Mouse (Mus musculus) retina, embryonic 14.5 days (tissue): Measurements from ENCODE around the gene Gm48551.

Experiments
- DNase-seq: peaks from one replicate; pipeline ENCODE4 v3.0.0-alpha.2; 2015; ENCODE audit warnings: low spot score

Gm48551 gene

GRCm38 (mm10) chr10:81418216-81419070 lies 34.2 kb downstream of the Gm48551 start:
- DNase-seq: no peak

DNA sequence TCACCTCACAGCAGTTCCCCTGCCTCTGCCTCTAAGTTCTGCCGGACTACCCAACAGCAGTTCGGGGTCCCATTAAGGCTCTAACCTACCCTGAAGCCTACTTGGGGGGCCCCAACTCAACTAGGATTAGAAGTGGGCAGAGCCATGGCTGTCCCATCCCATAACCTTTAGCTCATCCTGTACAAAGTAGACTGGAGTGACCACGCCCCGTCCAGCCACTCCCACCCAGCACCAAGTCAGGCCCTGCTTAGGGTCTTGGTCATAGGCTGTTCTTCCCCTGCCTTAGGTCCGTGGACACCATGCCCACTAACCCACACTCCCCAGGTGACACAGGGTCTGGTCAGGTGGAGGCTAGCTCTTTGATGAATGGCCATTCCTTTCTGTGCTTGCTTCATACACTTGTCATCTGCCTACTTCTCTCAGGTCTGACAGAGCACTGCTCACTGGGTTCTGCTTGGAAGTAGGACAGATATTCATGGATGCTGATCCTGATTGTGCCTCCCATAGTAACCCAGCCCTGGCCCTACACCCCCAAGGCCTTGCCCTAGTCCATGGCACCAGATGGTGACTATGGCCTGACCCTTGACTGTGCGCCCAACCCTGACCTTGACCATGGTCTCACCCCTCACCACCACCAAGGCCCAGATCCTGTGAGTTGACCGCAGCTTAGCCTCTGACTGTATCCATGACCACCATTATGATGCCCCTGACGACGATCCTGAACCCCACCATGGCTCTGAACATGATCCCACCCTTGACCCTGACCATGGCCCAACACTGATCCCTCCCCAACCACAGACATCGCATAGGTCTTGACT lies 35.1 kb downstream of the Gm48551 start:
- no peak for DNase-seq

DNA sequence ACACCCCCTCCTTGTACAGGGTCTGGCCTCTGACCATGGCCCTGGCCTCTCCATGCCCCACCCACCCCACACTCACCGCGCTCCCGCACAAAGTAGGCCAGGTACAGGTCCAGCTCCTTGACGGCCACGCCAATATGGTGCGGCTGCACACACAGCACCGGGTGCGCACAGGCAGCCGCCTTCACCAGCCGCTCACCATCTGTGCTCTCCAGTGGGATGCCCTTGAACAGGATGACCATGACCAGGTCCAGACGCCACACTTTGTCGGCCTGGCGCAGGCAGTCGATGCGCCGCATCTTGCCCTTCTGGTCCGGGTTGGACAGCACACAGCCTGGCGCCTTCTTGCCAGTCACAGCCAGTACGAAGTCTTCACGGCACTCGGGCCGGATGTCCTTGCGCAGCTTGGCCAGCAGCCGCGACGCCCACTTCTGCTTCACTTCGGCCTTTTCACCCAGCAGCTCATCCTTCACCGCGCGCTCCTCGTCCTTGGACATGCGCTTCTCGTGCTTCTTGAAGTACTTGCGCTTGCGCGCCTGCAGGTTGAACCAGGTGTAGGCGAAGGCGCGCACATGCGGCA lies 36.0 kb downstream of the Gm48551 start:
- DNase-seq: no peak

GRCm38 (mm10) chr10:81421041-81421796 lies 37.0 kb downstream of the Gm48551 start:
- DNase-seq: no peak

- no peak for DNase-seq
Observed at GRCm38 (mm10) chr10:81421797-81422100, 37.5 kb downstream of the Gm48551 start.

GRCm38 (mm10) chr10:81422191-81422590 lies 37.9 kb downstream of the Gm48551 start:
- no peak for DNase-seq

DNA sequence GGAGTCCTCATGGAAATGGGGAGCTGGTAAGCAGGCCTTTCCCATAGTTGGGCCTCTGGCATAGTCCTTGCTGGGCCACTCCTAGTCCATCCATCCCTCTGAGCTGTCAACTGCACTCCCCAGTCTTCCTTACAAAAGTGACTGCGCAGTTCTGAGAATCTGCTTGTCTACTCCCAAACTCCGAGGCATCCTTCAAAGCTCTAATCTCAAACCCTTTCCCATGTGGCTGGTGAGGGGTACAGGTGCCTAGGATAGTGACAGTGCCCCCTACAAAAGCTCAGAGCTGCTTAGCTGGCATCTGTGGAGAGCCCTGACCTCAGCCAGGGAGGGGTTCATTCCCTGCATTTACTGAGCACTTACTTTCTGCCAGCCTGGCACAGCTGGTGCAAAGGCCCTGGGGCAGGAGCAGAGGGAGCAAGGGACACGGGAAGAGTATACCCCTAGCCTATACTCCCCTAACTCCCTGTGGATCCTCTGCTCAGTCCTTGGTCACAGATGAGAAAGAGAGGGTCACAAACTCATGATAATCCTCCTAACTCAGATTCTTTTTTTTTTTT lies 38.5 kb downstream of the Gm48551 start:
- DNase-seq: no peak

- no peak for DNase-seq
Observed at GRCm38 (mm10) chr10:81423476-81424245, 39.4 kb downstream of the Gm48551 start.

- no peak for DNase-seq
Observed at GRCm38 (mm10) chr10:81424246-81425051, 40.2 kb downstream of the Gm48551 start.

GRCm38 (mm10) chr10:81425236-81425850 lies 41.1 kb downstream of the Gm48551 start:
- no peak for DNase-seq

- DNase-seq: no peak
Observed at GRCm38 (mm10) chr10:81426081-81426671, 41.9 kb downstream of the Gm48551 start.

- DNase-seq: no peak
Observed at GRCm38 (mm10) chr10:81426897-81427296, 42.6 kb downstream of the Gm48551 start.

DNA sequence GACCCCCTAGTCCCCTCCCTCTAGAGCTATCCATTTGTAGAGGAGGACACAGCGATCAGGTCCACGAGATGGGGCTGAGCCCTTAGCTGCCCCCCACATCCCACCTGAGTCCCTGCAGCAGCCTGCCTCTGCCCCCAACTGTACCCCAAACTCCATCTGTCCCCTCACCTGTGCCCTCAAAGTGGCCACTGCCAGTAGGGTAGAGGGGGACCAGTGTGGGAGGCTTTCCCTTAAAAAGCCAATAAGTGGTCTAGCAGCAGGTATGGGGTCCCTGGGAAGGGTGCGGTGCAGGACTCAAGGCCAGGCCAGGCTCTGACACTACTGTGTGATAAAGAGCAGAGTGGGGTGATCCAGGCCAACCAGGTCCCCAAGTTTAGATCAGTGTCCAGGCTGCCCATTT lies 43.1 kb downstream of the Gm48551 start:
- no peak for DNase-seq

DNA sequence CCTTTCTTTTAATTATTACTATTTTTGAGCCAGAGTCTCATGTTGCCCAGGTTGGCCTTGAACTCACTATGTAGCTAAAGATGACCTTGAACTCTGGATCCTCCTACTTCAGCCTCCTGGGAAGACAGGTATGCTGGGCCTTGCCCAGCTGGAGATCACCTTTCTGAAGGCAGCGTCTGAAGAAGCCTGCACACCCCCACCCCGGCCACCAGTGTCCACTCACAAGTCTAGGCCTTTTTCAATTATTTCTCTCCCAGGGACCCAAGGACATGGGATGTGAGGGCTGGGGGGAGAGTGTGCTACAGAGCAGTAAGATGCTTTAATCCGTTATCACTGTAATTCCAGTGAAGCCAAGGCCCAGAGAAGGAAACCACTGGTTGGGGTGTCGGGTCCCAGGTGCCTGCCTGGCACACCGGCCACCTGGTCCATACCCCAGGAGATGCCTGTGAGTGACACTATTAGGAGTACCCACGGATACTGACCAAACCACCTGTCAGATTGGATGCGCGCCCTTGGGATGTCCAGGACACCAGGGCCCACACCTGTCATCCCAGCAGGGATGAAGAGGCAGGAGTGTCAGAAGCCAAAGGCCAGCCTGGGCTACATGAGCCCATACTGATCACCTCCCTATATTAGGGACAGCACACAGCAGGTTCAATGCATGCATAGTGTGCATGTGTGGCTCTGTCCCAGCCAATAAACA lies 43.7 kb downstream of the Gm48551 start:
- no peak for DNase-seq

- no peak for DNase-seq
Observed at GRCm38 (mm10) chr10:81428507-81428870, 44.2 kb downstream of the Gm48551 start.

GRCm38 (mm10) chr10:81429092-81429491 lies 44.8 kb downstream of the Gm48551 start:
- no peak for DNase-seq

- DNase-seq: peak; percentile 83
Observed at GRCm38 (mm10) chr10:81429605-81430061, 45.4 kb downstream of the Gm48551 start.

GRCm38 (mm10) chr10:81430141-81430830 lies 46.0 kb downstream of the Gm48551 start:
- peak; percentile 82 for DNase-seq
